Mouse (Mus musculus) thymus, adult 2 months (tissue): Measurements from ENCODE around the gene Ino80.

Source experiments
- CTCF ChIP-seq: fragments of 200-500 bp; IDR thresholded peaks from 2 replicates; pipeline ENCODE4 v1.5.1; 2012; ENCODE audit warnings: mild to moderate bottlenecking, control low read depth, low read length, moderate library complexity, borderline replicate concordance; ENCODE audit not compliant: control insufficient read depth, poor library complexity, insufficient read depth; ENCODE audit errors: extremely low read depth
- POLR2A ChIP-seq: fragments of 200-500 bp; IDR thresholded peaks from 2 replicates; pipeline ENCODE4 v1.6.1; 2012; ENCODE audit warnings: mild to moderate bottlenecking, low read length, control low read depth, moderate library complexity; ENCODE audit not compliant: control insufficient read depth, poor library complexity, insufficient read depth; ENCODE audit errors: extremely low read depth

DNA sequence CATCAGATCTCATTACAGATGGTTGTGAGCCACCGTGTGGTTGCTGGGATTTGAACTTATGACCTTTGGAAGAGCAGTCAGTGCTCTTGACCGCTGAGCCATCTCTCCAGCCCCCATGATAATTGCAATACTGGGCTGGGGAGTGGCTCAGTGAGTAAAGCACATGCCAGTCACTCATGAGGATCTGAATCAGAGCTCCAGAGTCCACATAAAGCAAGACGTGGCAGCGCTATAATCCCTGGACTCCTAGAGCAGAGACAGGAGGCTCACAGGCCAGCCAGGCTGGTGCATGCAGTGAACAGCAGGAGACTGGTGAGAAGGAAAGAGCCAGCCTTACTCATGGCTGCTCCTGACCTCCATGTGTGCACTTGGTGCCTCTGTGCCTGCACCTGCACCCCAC lies 47.9 kb upstream of the Ino80 start:
- TF ChIP-seq CTCF (no peak), POLR2A (no peak)
